Mouse (Mus musculus) adrenal gland, postnatal 25 days (tissue): Measurements from ENCODE around the gene Npy4r. TPM values are rescaled to one million over a fixed set of nuclear protein-coding genes. Genes with fewer than 3 reads are reported as not detected.

Experiments
- DNase-seq: peaks from one replicate; pipeline ENCODE4 v3.0.0; 2021; ENCODE audit warnings: mixed read lengths
- total RNA-seq: library from RNA; stranded (reverse); gene quantifications from 2 replicates; pipeline ENCODE4 v1.2.3, GENCODE M21; 2021

Gene Npy4r
- total RNA-seq, 1 experiment from 2014 or later = 0.15 TPM

DNA sequence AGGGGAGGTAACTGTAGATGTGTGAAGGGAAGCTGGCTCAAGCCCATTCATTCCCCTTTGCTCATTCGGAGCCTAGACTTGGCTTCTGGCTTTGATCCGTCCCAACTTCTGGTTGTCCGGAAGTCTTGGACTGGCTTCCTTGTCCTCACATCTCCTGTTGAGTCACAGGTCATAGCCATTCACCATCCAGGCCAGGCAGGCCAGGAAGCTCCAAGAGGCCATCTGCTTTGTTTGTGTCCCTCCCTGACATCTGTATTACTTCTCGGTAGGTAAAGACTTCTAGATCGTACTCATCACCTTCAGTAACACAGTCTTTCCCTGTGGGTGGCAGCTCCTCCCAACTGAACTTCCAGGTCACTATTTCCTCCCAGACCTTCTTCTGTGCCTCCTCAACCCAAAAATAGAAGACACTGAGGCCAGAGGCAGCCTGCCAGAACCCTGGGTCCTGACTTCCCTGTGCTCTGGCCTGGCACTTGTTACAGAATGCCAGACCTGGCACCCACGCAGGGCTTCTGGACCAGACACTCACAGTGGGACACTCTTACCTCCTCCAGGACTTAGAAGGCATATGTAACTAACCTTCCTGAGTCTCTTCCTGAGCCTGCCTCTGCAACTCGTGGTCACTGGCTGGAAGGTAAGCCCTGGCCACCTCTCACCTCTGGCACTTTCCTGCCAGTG lies 33.1 kb downstream of the Npy4r start:
- DNase-seq = peak; percentile 13

DNA sequence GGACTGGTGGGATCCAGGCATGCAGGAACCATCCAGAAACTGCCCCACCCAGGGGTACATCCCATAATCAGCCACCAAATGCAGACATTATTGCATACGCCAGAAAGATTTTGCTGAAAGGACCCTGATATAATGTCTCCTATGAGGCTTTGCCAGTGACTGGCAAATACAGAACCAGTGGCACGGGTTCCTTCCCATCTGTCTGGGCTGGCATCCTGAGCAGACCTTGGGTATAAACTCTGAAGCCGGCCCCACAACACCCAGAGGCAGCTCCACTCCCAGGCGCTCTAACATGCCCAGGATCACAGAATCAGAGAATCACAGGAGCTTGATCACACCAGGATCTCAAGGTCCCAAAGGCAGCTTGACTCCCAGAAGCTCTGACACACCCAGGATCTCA lies 38.0 kb downstream of the Npy4r start:
- DNase-seq = no peak

DNA sequence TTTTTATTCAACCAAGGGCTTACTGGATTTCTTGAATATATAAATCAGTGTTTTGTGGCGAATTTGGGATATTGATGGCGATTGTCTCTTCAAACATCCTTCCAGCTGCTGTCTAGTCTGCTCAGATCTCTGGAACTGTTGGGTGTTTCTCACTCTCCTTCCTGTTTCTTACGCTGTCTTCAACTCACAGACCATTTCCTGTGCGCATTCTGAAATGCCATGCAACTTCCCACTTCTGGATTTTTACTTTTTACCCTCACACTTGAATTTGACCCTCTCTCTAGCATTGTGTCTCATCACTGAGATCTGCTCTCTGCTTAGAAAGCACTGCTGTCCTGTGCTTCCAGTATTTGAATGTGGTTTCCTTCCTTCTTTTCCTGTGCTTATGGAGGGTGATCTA lies 44.7 kb downstream of the Npy4r start:
- no peak for DNase-seq

DNA sequence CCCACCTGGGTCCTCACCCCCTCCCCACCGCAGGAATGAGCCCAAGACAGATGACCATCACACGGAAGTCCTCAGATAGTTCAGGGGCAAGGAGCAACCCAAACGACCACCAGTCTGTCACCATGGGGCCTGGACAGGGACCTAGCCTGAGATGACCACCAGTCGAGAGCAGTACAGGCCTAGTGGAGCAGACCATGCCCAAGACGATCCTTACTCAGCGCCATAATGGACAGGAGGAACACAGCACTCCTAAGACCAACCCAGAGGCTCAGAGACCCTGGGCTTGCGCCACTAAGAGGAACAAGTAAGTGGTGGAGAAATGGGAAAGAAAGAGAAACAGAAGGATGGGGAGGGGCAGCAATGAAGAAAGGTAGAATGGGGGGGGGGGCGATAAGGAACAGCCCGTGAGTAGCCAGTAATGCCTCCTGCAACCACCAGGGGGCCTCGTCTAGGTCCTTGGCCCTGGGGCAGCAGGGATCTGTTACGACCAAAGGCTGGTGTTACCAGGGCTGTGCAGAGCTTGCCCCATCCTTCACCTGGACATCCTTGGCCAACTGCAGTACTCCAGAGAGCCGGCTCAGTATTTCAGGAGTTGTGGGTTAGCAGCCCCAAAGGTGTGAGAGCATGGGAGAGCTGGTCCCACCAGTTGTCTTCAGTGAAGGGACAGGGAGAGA lies 45.8 kb downstream of the Npy4r start:
- peak; percentile 65 for DNase-seq

DNA sequence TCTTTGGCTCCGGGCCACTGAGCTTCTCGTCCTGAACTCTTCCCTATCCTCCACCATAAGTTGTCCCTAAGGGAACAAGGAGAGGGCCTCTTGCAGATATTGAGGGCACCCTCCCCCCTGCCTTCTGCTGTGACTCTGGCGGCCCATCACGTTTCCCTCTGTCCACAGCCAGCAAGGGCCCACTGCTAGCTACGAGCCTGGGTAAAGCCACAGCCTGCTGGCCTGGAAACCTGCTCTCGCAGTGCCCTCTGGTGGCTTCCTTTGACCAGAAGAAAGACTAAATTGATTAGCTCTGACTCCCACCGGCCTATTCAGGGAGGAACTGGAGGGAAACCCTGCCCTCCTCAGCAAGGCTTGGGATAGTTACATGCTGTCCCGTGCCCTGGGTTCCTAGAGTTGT lies 47.4 kb downstream of the Npy4r start:
- peak; percentile 71 for DNase-seq

DNA sequence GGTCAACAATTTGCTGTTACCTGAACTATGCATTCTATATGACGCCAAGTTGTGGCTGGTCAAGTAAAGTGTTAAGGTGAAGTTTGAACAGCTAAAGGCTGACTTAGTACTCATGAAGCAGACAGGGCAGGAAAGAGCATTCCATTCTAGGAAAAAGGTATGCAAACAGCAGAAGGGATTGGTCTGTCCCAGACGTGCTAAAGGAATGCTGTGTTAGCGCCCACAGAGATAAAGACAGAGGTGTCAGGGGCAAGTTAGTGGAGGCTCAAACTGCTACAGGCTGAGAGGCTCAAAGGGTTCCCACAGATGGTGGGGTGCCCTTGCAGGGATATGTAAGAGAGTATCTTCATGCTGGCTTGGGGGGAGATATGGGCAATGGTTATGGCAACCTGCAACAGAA lies 48.4 kb downstream of the Npy4r start:
- no peak for DNase-seq

DNA sequence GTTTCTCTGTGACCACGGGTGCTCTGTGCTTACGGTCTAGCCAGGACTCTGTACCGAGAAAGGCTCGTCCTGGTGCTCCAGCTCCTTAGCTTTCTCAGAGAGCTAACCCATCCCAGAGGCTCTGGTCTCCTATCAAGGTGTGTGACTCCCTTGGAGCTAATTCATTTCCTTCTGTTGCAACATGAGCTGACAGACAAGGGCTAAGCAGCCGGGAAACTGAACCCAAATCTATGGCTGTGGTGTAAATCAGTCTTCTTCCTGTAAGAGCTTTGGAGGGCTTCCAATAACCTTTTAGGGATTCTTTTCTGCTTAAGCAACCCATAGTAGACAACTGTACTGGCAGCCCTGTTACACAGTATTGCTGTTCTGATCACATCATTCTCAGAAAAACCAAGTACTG lies 49.7 kb downstream of the Npy4r start, which contains the start of gene A630023A22Rik:
TSS of gene A630023A22Rik (minus strand) at position 154 of the 400 bp plus-strand sequence.
- DNase-seq = no peak

DNA sequence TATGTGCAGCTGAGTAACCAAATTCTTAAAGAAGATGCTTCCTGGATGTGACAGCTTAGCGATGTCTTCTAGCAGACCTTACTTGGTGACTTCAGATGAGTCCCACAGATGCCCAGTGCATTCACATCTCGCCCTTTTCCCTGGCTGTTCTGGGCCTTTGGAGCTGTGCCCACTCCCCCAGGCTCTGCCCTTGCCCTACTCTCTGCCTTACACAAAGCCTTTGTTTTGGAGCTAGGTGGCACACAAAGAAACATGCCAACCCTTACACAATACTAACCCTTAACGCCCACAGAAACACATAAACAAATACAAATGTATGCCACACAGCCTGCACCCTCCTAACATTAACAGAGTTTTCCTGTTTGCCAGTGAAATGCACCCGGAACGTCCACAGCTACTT lies 56.1 kb downstream of the Npy4r start:
- DNase-seq = no peak

Other genes starting within 250 kb of the Npy4r start
- 10.4 and 10.8 TPM in 2 replicates for gene Gdf10, start 228.9 kb downstream of the Npy4r start, total RNA-seq
- not detected in 2 replicates for gene Gdf2, start 211.4 kb downstream of the Npy4r start, total RNA-seq
- not detected in 2 replicates for gene Rbp3, start 198.5 kb downstream of the Npy4r start, total RNA-seq
- gene Zfp488, start 173.7 kb downstream of the Npy4r start, total RNA-seq = 0.12 TPM in 1 of 2 replicates, not detected in the other
- gene Gm30083, start 137.3 kb downstream of the Npy4r start, total RNA-seq = not detected in 2 replicates
- not detected in 2 replicates for gene Gm5460, start 135.7 kb downstream of the Npy4r start, total RNA-seq
- not detected in 2 replicates for gene Antxrl, start 99.8 kb downstream of the Npy4r start, total RNA-seq
- gene Anxa8, start 66.5 kb downstream of the Npy4r start, total RNA-seq = 1.3 and 2.1 TPM in 2 replicates
- gene A630023A22Rik, start 49.7 kb downstream of the Npy4r start, total RNA-seq = not detected in 2 replicates
- 0.76 and 2.5 TPM in 2 replicates for gene Gprin2, start 49.2 kb upstream of the Npy4r start, total RNA-seq
- 0.33 TPM in 1 of 2 replicates, not detected in the other for gene Syt15, start 67.1 kb upstream of the Npy4r start, total RNA-seq
- gene Shld2, start 158.0 kb upstream of the Npy4r start, total RNA-seq = 13.5 and 16.4 TPM in 2 replicates
- gene Glud1, start 158.2 kb upstream of the Npy4r start, total RNA-seq = 148 and 181 TPM in 2 replicates
- gene Fam25c, start 202.9 kb upstream of the Npy4r start, total RNA-seq = not detected in 2 replicates
- 7.4 and 9.7 TPM in 2 replicates for gene Sncg, start 222.3 kb upstream of the Npy4r start, total RNA-seq
- 26.1 and 31.2 TPM in 2 replicates for gene Mmrn2, start 223.0 kb upstream of the Npy4r start, total RNA-seq